Comparison of ENCODE assay signal across 8 mouse cellular contexts in genomic region chr7:116504818-116505170, GRCm38 (mm10). TPM values are rescaled to one million over a fixed set of nuclear protein-coding genes. Genes with fewer than 3 reads are reported as not detected.
A peak's percentile ranks its signal among the peaks of the same experiment; 100 is the strongest.
DNase-seq lines count a peak whose midpoint lies in the region; ATAC-seq lines count a peak whose summit lies in the region.

No protein-coding gene starts in this region.

- peak overlapping the region; percentile 59 for H3K4me3 ChIP-seq in erythroblast, embryonic 14.5 days (replicated peaks)
- H3K4me3 ChIP-seq in forebrain, embryonic 14.5 days (ENCODE audit: low read depth, low read length), result peak overlapping the region; percentile 61
- peak overlapping the region; percentile 55 for H3K4me3 ChIP-seq in liver, embryonic 16.5 days (ENCODE audit: low read depth, low read length)

- peak overlapping the region; percentile 81 for H3K4me2 ChIP-seq in forebrain, embryonic 14.5 days (ENCODE audit: low read length)
- peak overlapping the region; percentile 58 for H3K4me2 ChIP-seq in liver, embryonic 16.5 days (ENCODE audit: low read depth, low read length)

- peak overlapping the region; percentile 72; the same call in 1 of the 2 replicates for H3K27ac ChIP-seq in forebrain, embryonic 14.5 days (ENCODE audit: low read depth, low read length)
- no peak overlapping the region for H3K27ac ChIP-seq in liver, embryonic 16.5 days (ENCODE audit: low read length)

- no peaks in the 10 kb centered on the region for H3K9me3 ChIP-seq in erythroblast, embryonic 14.5 days (ENCODE audit: control insufficient read depth, low read length)
- no peaks in the 10 kb centered on the region for H3K9me3 ChIP-seq in forebrain, embryonic 14.5 days (replicated peaks; ENCODE audit: control insufficient read depth, low read length)
- H3K9me3 ChIP-seq in liver, embryonic 16.5 days (replicated peaks; ENCODE audit: control insufficient read depth, low read length), result no peaks in the 10 kb centered on the region

- H3K9ac ChIP-seq in forebrain, embryonic 14.5 days (ENCODE audit: low read length), result peak overlapping the region; percentile 87
- peak overlapping the region; percentile 19 for H3K9ac ChIP-seq in liver, embryonic 16.5 days (ENCODE audit: low read depth, low read length)

- H3K4me1 ChIP-seq in erythroblast, embryonic 14.5 days (ENCODE audit: control insufficient read depth), result peaks cover 12% of the 10 kb centered on the region
- no peaks in the 10 kb centered on the region; the same call in 1 of the 2 replicates for H3K4me1 ChIP-seq in forebrain, embryonic 14.5 days (ENCODE audit: control insufficient read depth, insufficient read depth, low read length)
- no peaks in the 10 kb centered on the region for H3K4me1 ChIP-seq in liver, embryonic 16.5 days (ENCODE audit: control insufficient read depth, low read depth, low read length)

- peaks cover 7% of the 10 kb centered on the region for H3K27me3 ChIP-seq in erythroblast, embryonic 14.5 days (ENCODE audit: control insufficient read depth)
- H3K27me3 ChIP-seq in forebrain, embryonic 14.5 days (replicated peaks; ENCODE audit: control insufficient read depth, insufficient read depth, low read length), result no peaks in the 10 kb centered on the region
- no peaks in the 10 kb centered on the region for H3K27me3 ChIP-seq in liver, embryonic 16.5 days (ENCODE audit: control insufficient read depth, insufficient read depth, low read depth, low read length)

- no peak for ATAC-seq in erythroblast, adult 5-6 weeks (replicated peaks; ENCODE audit: low FRiP score, poor library complexity, severe bottlenecking)
- ATAC-seq in forebrain, embryonic 14.5 days, result no peak
- no peak for ATAC-seq in liver, embryonic 16.5 days (ENCODE audit: low read depth)

- WGBS in forebrain, embryonic 14.5 days, result 5% methylated on average over 6 of the region's 6 CpGs
- under 1% methylated on average over 6 of the region's 6 CpGs for WGBS in liver, embryonic 16.5 days (ENCODE audit: insufficient replicate concordance)

- H3K36me3 ChIP-seq in erythroblast, embryonic 14.5 days (ENCODE audit: control insufficient read depth), result no peaks in the 10 kb centered on the region
- no peaks in the 10 kb centered on the region for H3K36me3 ChIP-seq in forebrain, embryonic 14.5 days (ENCODE audit: control insufficient read depth, insufficient read depth, low read length)
- no peaks in the 10 kb centered on the region for H3K36me3 ChIP-seq in liver, embryonic 16.5 days (ENCODE audit: control insufficient read depth, insufficient read depth)

- DNase-seq in A20 (ENCODE audit: low read depth, low spot score), result peak; percentile 77
- DNase-seq in forebrain, embryonic 14.5 days (ENCODE audit: low spot score), result no peak
- DNase-seq in thymus, postnatal 14 days, result peak; percentile 37
- DNase-seq in embryo, embryonic 10.5 days (ENCODE audit: low spot score), result no peak
- DNase-seq in ovary, postnatal 36 days (ENCODE audit: low spot score), result no peak

RNA-seq across cellular contexts. Expression of gene Nucb2, which starts 0.6 kb away (rescaled TPM):
- not detected in 2 replicates for polyA plus RNA-seq in erythroblast, embryonic 14.5 days (2012)
- total RNA-seq in erythroblast, adult 5-6 weeks (2015; ENCODE audit: low replicate concordance), result 11.9 and 19.0 TPM in 2 replicates
- 26.5 and 28.2 TPM in 2 replicates for total RNA-seq in erythroblast, adult 5-6 weeks (2017; ENCODE audit: low replicate concordance)
- 18.0 and 19.4 TPM in 2 replicates for polyA plus RNA-seq in forebrain, embryonic 14.5 days (2014; fragmentation: Nextera tagmentation; extraction: Ambion mirVana)
- polyA plus RNA-seq in liver, embryonic 16.5 days (2015; fragmentation: Nextera tagmentation; extraction: Ambion mirVana), result 3.2 and 3.5 TPM in 2 replicates

Comparison
In these comparisons a context has a peak if more than half of its experiments do, and no peak if none do; other contexts are left out.
1. DNase-seq: peak in A20 (single experiment) and thymus, postnatal 14 days (single experiment); none in forebrain, embryonic 14.5 days (single experiment), embryo, embryonic 10.5 days (single experiment) and ovary, postnatal 36 days (single experiment).
2. Peak in every context shown above with its lines, with median percentiles within 50 percentile points of each other: H3K4me3 ChIP-seq.